Mouse (Mus musculus): Measurements from ENCODE around the gene Rhov. TPM values are rescaled to one million over a fixed set of nuclear protein-coding genes. Genes with fewer than 3 reads are reported as not detected.
A peak's percentile ranks its signal among the peaks of the same experiment; 100 is the strongest.

The Rhov gene
- 0.44 and 2.2 TPM in 2 replicates for polyA plus RNA-seq (2015; fragmentation: Nextera tagmentation; extraction: Ambion mirVana)

DNA sequence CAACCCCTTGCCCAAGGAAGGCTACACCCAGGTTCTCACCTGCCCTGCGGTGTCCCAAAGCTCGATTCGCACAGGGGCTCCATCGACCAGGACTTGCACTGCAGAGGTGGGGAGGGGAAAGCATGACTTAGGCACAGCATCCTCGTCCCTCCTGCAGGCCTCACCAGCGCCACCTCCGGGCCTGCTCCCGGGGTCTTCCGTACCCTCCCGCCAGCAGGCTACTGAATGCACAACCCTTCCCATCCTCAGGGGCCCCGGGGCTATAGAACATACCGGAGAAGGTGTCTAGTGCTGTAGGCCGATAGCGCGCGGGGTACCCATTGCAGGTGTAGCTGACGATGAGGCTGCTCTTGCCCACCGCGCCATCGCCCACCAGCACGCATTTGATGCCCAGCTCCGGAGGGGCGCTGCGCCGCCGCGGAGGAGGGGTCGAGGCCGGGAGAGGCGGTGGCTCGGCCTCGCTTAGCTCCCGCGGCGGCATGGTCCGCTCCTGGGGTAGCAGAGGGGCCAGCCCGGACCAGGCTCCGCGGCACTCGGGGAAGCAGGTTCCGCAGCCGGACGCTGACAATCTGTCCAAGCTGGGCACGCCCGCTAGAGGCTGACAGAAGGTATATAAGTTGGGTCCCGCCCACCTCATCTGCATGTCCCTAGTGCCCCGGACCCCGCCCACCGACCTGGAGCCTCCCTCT lies at the start of gene Rhov:
Gene Rhov (minus strand): TSS at position 630 of the 689 bp plus-strand sequence.
- H3K9me3 ChIP-seq (replicated peaks): no peaks in the 10 kb centered on the region
- H3K27me3 ChIP-seq: peaks cover 29% of the 10 kb centered on the region
- H3K4me3 ChIP-seq: peak within 1 kb of the TSS; percentile 66
- WGBS: 1% methylated on average over 49 of the region's 49 CpGs
- H3K36me3 ChIP-seq: no peaks in the 10 kb centered on the region
- H3K4me1 ChIP-seq (replicated peaks): peaks cover 5% of the 10 kb centered on the region; the same call in 1 of the 2 replicates
- ATAC-seq (replicated peaks; ENCODE audit: insufficient number of reproducible peaks, insufficient read depth, low FRiP score, low read depth): peak; percentile 84
- H3K27ac ChIP-seq: no peak within 1 kb of the TSS
- H3K9ac ChIP-seq: peak within 1 kb of the TSS; percentile 65
- H3K4me2 ChIP-seq: peak within 1 kb of the TSS; percentile 99

DNA sequence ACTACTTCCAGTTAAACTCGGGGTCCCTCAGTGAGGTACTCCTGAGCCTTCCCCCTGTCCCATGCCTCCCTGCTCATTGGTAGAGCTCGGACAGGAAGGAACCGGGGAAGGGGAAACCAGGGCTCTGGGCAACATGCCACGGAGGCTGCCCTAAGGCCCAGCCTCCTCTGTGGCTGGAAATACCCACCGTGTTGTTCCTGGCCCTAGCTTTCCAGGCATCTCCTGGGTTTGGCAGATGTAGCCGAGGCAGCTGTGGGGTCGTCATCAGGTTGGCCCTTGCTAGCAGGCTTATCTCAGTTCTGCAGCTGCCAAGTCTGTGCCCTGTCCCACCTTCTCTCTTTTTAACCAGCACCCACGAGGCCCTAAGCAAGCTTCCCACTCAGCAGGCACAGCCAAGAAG lies 49.5 kb upstream of the Rhov start:
- peaks cover 40% of the 10 kb centered on the region for H3K4me1 ChIP-seq (replicated peaks)

GRCm38 (mm10) chr2:119318043-119318710 lies 47.1 kb upstream of the Rhov start:
- H3K4me3 ChIP-seq: no peak overlapping the region
- H3K9ac ChIP-seq: no peak overlapping the region
- no peaks in the 10 kb centered on the region for H3K36me3 ChIP-seq
- WGBS: 63% methylated on average over 3 of the region's 3 CpGs
- ATAC-seq (replicated peaks; ENCODE audit: insufficient number of reproducible peaks, insufficient read depth, low FRiP score, low read depth): no peak
- peaks cover 25% of the 10 kb centered on the region for H3K4me1 ChIP-seq (replicated peaks)
- H3K4me2 ChIP-seq: no peak overlapping the region
- no peak overlapping the region for H3K27ac ChIP-seq
- no peaks in the 10 kb centered on the region for H3K9me3 ChIP-seq (replicated peaks)
- H3K27me3 ChIP-seq: peaks cover 29% of the 10 kb centered on the region

More for the DNA sequence above, 49.5 kb upstream of the Rhov start:
- no peaks in the 10 kb centered on the region for H3K36me3 ChIP-seq
- H3K27ac ChIP-seq: peak overlapping the region; percentile 26; the same call in 1 of the 2 replicates
- 41% methylated on average over 8 of the region's 8 CpGs for WGBS
- H3K9ac ChIP-seq: no peak overlapping the region
- H3K4me2 ChIP-seq: no peak overlapping the region
- no peak overlapping the region for H3K4me3 ChIP-seq
- no peaks in the 10 kb centered on the region for H3K9me3 ChIP-seq (replicated peaks)
- no peak for ATAC-seq (replicated peaks; ENCODE audit: insufficient number of reproducible peaks, insufficient read depth, low FRiP score, low read depth)
- H3K27me3 ChIP-seq: peaks cover 51% of the 10 kb centered on the region

DNA sequence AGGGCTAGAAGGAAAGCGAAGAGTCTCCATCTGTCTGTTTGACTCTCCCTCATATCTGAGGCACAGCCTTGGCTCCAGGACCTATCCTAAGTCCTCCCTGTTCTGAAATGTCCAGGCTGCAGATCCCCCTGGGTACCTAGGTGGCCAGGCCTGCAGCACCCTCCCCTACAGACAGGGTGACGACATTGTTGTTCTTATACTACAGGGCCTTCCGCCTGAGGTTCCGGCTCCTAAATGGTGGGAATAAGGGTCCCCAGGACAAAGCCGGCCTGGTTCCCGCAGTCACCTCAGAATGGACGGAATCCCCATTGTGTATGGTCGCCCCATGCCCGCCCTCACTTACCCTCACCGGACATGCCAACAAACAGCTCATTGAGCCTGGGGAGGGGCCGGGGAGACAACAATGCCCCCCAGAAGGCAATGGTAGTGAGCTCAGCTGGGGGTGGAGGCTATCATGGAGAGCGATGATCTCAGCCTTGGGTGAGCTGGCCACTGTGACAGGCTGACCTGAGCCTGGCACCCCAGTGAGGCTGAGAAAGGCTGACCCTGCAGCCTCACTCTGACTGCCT lies 43.8 kb upstream of the Rhov start:
- ATAC-seq (replicated peaks; ENCODE audit: insufficient number of reproducible peaks, insufficient read depth, low FRiP score, low read depth): no peak
- H3K9ac ChIP-seq: no peak overlapping the region
- no peaks in the 10 kb centered on the region for H3K36me3 ChIP-seq

GRCm38 (mm10) chr2:119313780-119314479 lies 42.9 kb upstream of the Rhov start:
- no peaks in the 10 kb centered on the region; the same call in 1 of the 2 replicates for H3K27me3 ChIP-seq
- ATAC-seq (replicated peaks; ENCODE audit: insufficient number of reproducible peaks, insufficient read depth, low FRiP score, low read depth): no peak
- H3K4me3 ChIP-seq: no peak overlapping the region
- 37% methylated on average over 10 of the region's 10 CpGs for WGBS
- no peak overlapping the region for H3K9ac ChIP-seq
- H3K9me3 ChIP-seq (replicated peaks): no peaks in the 10 kb centered on the region
- H3K36me3 ChIP-seq: no peaks in the 10 kb centered on the region
- H3K4me1 ChIP-seq (replicated peaks): peaks cover 5% of the 10 kb centered on the region
- H3K4me2 ChIP-seq: no peak overlapping the region
- peak overlapping the region; percentile 60 for H3K27ac ChIP-seq

More for the DNA sequence above, 43.8 kb upstream of the Rhov start:
- WGBS: 61% methylated on average over 12 of the region's 12 CpGs
- no peak overlapping the region for H3K4me3 ChIP-seq
- H3K27me3 ChIP-seq: no peaks in the 10 kb centered on the region; the same call in 1 of the 2 replicates
- peaks cover 5% of the 10 kb centered on the region for H3K4me1 ChIP-seq (replicated peaks)
- H3K9me3 ChIP-seq (replicated peaks): no peaks in the 10 kb centered on the region
- H3K27ac ChIP-seq: peak overlapping the region; percentile 60
- no peak overlapping the region for H3K4me2 ChIP-seq

DNA sequence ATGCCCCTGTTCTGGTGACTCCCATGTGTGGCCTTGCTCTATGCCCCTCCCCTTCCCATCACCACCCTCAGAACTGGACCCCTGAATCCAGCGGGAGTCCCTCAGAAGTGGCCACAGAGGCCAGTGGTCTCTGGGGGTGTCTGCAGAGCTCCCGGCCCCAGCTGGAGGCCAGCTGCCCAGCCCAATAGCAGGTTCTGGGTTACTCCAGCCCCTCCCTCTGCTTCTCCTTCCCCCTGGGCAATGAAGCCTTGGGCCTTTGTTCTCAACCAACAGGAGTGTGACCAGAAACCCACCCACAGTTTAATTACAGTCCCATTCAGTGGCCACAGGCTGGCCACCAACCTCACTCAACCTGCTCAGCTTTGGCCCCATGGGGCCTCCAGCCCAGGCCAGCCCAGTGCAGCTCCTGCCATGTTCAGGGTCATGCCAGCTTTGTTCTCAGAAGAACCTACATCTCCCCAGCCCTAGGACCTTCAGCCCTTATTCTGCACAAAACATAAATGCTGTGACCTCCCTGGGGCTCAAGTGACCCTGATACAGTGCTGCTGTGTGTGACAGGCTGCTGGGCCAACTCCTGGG lies 41.4 kb upstream of the Rhov start:
- Histone ChIP-seq H3K4me1 (replicated peaks) (peaks cover 5% of the 10 kb centered on the region), H3K9ac (no peak overlapping the region), H3K9me3 (replicated peaks) (no peaks in the 10 kb centered on the region), H3K4me2 (no peak overlapping the region), H3K27ac (peak overlapping the region; percentile 55), H3K4me3 (no peak overlapping the region), H3K36me3 (no peaks in the 10 kb centered on the region), H3K27me3 (no peaks in the 10 kb centered on the region; the same call in 1 of the 2 replicates)
- 71% methylated on average over 2 of the region's 2 CpGs for WGBS
- ATAC-seq (replicated peaks; ENCODE audit: insufficient number of reproducible peaks, insufficient read depth, low FRiP score, low read depth): no peak

- 0 out of 2 replicates have a peak, but pooled peaks have one; percentile 38 for ATAC-seq (replicated peaks; ENCODE audit: insufficient number of reproducible peaks, insufficient read depth, low FRiP score, low read depth)
Observed at GRCm38 (mm10) chr2:119311544-119311943, 40.5 kb upstream of the Rhov start.

DNA sequence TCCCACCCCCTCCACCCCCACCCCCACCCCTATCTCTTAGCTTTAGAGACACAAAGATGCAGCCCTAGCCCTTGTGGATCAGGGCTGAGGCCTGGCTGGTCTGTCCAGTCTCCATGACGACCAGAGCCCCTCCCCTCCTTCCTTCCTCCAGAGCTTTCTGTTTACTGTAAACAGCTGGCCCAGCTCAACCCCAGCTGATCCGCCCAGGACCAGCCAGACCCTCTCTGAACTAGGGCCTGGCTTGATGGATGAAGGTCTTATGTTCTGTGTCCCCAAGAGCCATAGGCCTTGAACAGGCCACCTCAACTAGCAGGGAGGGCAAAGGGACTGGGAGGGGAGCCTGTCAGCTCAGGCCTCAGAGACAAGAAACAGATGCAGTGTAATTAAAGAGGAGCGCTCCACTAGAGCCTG lies 33.7 kb upstream of the Rhov start:
- Histone ChIP-seq H3K9ac (no peak overlapping the region), H3K4me1 (replicated peaks) (peaks cover 24% of the 10 kb centered on the region), H3K27me3 (no peaks in the 10 kb centered on the region), H3K9me3 (replicated peaks) (no peaks in the 10 kb centered on the region), H3K4me2 (no peak overlapping the region), H3K4me3 (no peak overlapping the region), H3K36me3 (no peaks in the 10 kb centered on the region), H3K27ac (no peak overlapping the region)
- ATAC-seq (replicated peaks; ENCODE audit: insufficient number of reproducible peaks, insufficient read depth, low FRiP score, low read depth): no peak; the same call in 1 of the 2 replicates
- 23% methylated on average over 3 of the region's 3 CpGs for WGBS

More at GRCm38 (mm10) chr2:119311544-119311943, 40.5 kb upstream of the Rhov start:
- H3K4me1 ChIP-seq (replicated peaks): peaks cover 5% of the 10 kb centered on the region
- H3K9ac ChIP-seq: no peak overlapping the region
- H3K36me3 ChIP-seq: no peaks in the 10 kb centered on the region
- H3K27ac ChIP-seq: peak overlapping the region; percentile 55
- H3K27me3 ChIP-seq: no peaks in the 10 kb centered on the region; the same call in 1 of the 2 replicates
- 45% methylated on average over 12 of the region's 12 CpGs for WGBS
- no peak overlapping the region for H3K4me3 ChIP-seq
- no peaks in the 10 kb centered on the region for H3K9me3 ChIP-seq (replicated peaks)
- no peak overlapping the region for H3K4me2 ChIP-seq

- Histone ChIP-seq H3K9ac (no peak overlapping the region), H3K4me3 (no peak overlapping the region), H3K36me3 (no peaks in the 10 kb centered on the region), H3K4me1 (replicated peaks) (peaks cover 27% of the 10 kb centered on the region), H3K27ac (no peak overlapping the region), H3K9me3 (replicated peaks) (no peaks in the 10 kb centered on the region), H3K4me2 (no peak overlapping the region), H3K27me3 (no peaks in the 10 kb centered on the region)
- WGBS: 39% methylated on average over 3 of the region's 3 CpGs
- no peak for ATAC-seq (replicated peaks; ENCODE audit: insufficient number of reproducible peaks, insufficient read depth, low FRiP score, low read depth)
Observed at GRCm38 (mm10) chr2:119304391-119304790, 33.3 kb upstream of the Rhov start.

DNA sequence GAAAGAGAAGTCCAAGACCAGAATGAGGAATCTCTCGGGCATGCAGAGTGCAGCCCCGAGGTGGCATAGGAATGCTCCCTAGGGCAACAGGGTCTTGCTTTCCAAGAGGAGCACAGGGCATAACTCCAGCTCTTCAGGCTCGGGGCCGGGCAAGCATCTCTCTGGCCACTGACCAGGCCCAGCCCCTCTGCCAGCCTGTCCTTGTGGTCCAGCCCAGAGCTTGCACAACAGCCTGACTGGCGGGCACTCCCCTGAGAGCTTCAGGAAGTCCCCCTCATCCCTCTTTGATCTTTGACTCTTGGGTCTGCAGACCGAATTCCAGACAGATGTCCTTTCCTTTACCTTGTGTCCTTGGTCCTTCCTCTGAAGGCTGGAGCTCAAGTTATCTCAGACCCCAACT lies 31.8 kb upstream of the Rhov start:
- no peaks in the 10 kb centered on the region for H3K9me3 ChIP-seq (replicated peaks)
- no peak for ATAC-seq (replicated peaks; ENCODE audit: insufficient number of reproducible peaks, insufficient read depth, low FRiP score, low read depth)
- peaks cover 6% of the 10 kb centered on the region for H3K36me3 ChIP-seq
- peaks cover 36% of the 10 kb centered on the region for H3K4me1 ChIP-seq (replicated peaks)
- 59% methylated on average over 6 of the region's 6 CpGs for WGBS
- no peak overlapping the region for H3K4me2 ChIP-seq
- H3K27ac ChIP-seq: no peak overlapping the region
- H3K27me3 ChIP-seq: no peaks in the 10 kb centered on the region
- H3K9ac ChIP-seq: no peak overlapping the region
- no peak overlapping the region for H3K4me3 ChIP-seq
